In genomic region chr1:59683926-59684818, GRCm38 (mm10) we compare ENCODE assay signal across 8 mouse cellular contexts. TPM values are rescaled to one million over a fixed set of nuclear protein-coding genes. Genes with fewer than 3 reads are reported as not detected.
A peak's percentile ranks its signal among the peaks of the same experiment; 100 is the strongest.
DNase-seq lines count a peak whose midpoint lies in the region; ATAC-seq and TF ChIP-seq lines count a peak whose summit lies in the region.

No protein-coding gene starts in this region.

- no peaks in the 10 kb centered on the region for H3K9me3 ChIP-seq in forebrain, embryonic 16.5 days (ENCODE audit: control insufficient read depth, low read length)
- no peaks in the 10 kb centered on the region for H3K9me3 ChIP-seq in intestine, embryonic 14.5 days (ENCODE audit: control insufficient read depth, low read length)
- H3K9me3 ChIP-seq in limb, embryonic 15.5 days, result no peaks in the 10 kb centered on the region

- DNase-seq in left cerebral cortex, adult 11 months (ENCODE audit: low spot score), result peak; percentile 22
- DNase-seq in left cerebral cortex, postnatal 4 days, result no peak
- peak; percentile 79 for DNase-seq in intestine, embryonic 14.5 days (ENCODE audit: low spot score)
- DNase-seq in naive thymus-derived CD4-positive, alpha-beta T cell, adult 2 months (ENCODE audit: low read depth), result peak; percentile 40
- peak; percentile 18 to 20 for DNase-seq in thymus, postnatal 36 days

- no peaks in the 10 kb centered on the region for H3K36me3 ChIP-seq in forebrain, embryonic 16.5 days (ENCODE audit: control insufficient read depth, insufficient read depth)
- 0 out of 2 replicates have a peak, but pooled peaks cover under 1% of the 10 kb centered on the region for H3K36me3 ChIP-seq in intestine, embryonic 14.5 days (ENCODE audit: control insufficient read depth, insufficient read depth, low read length)
- no peaks in the 10 kb centered on the region for H3K36me3 ChIP-seq in limb, embryonic 15.5 days

- peaks cover 7% of the 10 kb centered on the region; the same call in 1 of the 2 replicates for H3K27me3 ChIP-seq in forebrain, embryonic 16.5 days (replicated peaks; ENCODE audit: control insufficient read depth, insufficient read depth, low read length)
- no peaks in the 10 kb centered on the region for H3K27me3 ChIP-seq in intestine, embryonic 14.5 days (replicated peaks; ENCODE audit: control insufficient read depth, insufficient read depth, low read length)
- no peaks in the 10 kb centered on the region for H3K27me3 ChIP-seq in limb, embryonic 15.5 days

- H3K4me3 ChIP-seq in bone marrow macrophage, adult 2 months (ENCODE audit: insufficient read depth, low read length), result peak overlapping the region; percentile 41
- peak overlapping the region; percentile 98 for H3K4me3 ChIP-seq in forebrain, embryonic 16.5 days (replicated peaks; ENCODE audit: low read length)
- peak overlapping the region; percentile 99 for H3K4me3 ChIP-seq in intestine, embryonic 14.5 days (ENCODE audit: low read depth, low read length)
- peak overlapping the region; percentile 84 for H3K4me3 ChIP-seq in limb, embryonic 15.5 days

- no peak for TF ChIP-seq CTCF in bone marrow macrophage, adult 2 months (IDR thresholded peaks at IDR 0.05; ENCODE audit: low read depth, low read length)

- H3K27ac ChIP-seq in bone marrow macrophage, adult 2 months (ENCODE audit: insufficient read depth, low read depth, low read length), result peak overlapping the region; percentile 44
- no peak overlapping the region for H3K27ac ChIP-seq in forebrain, embryonic 16.5 days (ENCODE audit: low read length)
- peak overlapping the region; percentile 73 for H3K27ac ChIP-seq in intestine, embryonic 14.5 days (ENCODE audit: low read depth)
- peak overlapping the region; percentile 81 for H3K27ac ChIP-seq in limb, embryonic 15.5 days

- WGBS in forebrain, embryonic 16.5 days, result 10% methylated on average over 11 of the region's 11 CpGs
- 10% methylated on average over 11 of the region's 11 CpGs for WGBS in intestine, embryonic 14.5 days
- WGBS in limb, embryonic 15.5 days, result 7% methylated on average over 11 of the region's 11 CpGs

- intact Hi-C loops in left cerebral cortex, postnatal 4 days (cut with DNase I), result no loop called here

- TF ChIP-seq POLR2A in bone marrow macrophage, adult 2 months (IDR thresholded peaks at IDR 0.05; ENCODE audit: borderline replicate concordance, low read depth, low read length), result no peak

- peaks cover 2% of the 10 kb centered on the region; the same call in 1 of the 2 replicates for H3K4me1 ChIP-seq in bone marrow macrophage, adult 2 months (ENCODE audit: control insufficient read depth, insufficient read depth, low read length)
- H3K4me1 ChIP-seq in forebrain, embryonic 16.5 days (replicated peaks; ENCODE audit: control insufficient read depth, insufficient read depth, low read length), result peaks cover 19% of the 10 kb centered on the region
- peaks cover 7% of the 10 kb centered on the region for H3K4me1 ChIP-seq in intestine, embryonic 14.5 days (replicated peaks; ENCODE audit: control insufficient read depth, insufficient read depth, low read length)
- peaks cover 17% of the 10 kb centered on the region for H3K4me1 ChIP-seq in limb, embryonic 15.5 days

- peak overlapping the region; percentile 31; the same call in 1 of the 2 replicates for H3K9ac ChIP-seq in forebrain, embryonic 16.5 days (replicated peaks; ENCODE audit: low read depth, low read length)
- H3K9ac ChIP-seq in intestine, embryonic 14.5 days (ENCODE audit: low read length), result peak overlapping the region; percentile 54
- no peak overlapping the region for H3K9ac ChIP-seq in limb, embryonic 15.5 days

- H3K4me2 ChIP-seq in forebrain, embryonic 16.5 days (ENCODE audit: low read length), result peak overlapping the region; percentile 82
- H3K4me2 ChIP-seq in intestine, embryonic 14.5 days (ENCODE audit: low read length), result peak overlapping the region; percentile 88
- peak overlapping the region; percentile 69 for H3K4me2 ChIP-seq in limb, embryonic 15.5 days

- ATAC-seq in forebrain, embryonic 16.5 days, result peak; percentile 49; the same call in 1 of the 2 replicates
- peak; percentile 51; the same call in 1 of the 2 replicates for ATAC-seq in intestine, embryonic 14.5 days (replicated peaks; ENCODE audit: low FRiP score, low TSS enrichment, low read depth)
- ATAC-seq in limb, embryonic 15.5 days (ENCODE audit: insufficient number of reproducible peaks, low FRiP score, low TSS enrichment, low read depth), result no peak

RNA-seq across cellular contexts. Expression of gene Nop58, which starts 0.6 kb away (rescaled TPM):
- 100 to 1,000 TPM in 1 of 2 experiments, 10 to 100 TPM in 1; 96.8 to 112 TPM for total RNA-seq in left cerebral cortex, postnatal 4 days (2021)
- polyA plus RNA-seq in bone marrow macrophage, adult 2 months (2012; ENCODE audit: insufficient read depth, insufficient read length, missing spikeins), result 25.5 and 39.8 TPM in 2 replicates
- polyA plus RNA-seq in forebrain, embryonic 16.5 days (2015; fragmentation: Nextera tagmentation; extraction: Ambion mirVana), result 172 and 181 TPM in 2 replicates
- polyA plus RNA-seq in intestine, embryonic 14.5 days (2014; fragmentation: Nextera tagmentation; extraction: Ambion mirVana), result 256 and 268 TPM in 2 replicates
- polyA plus RNA-seq in limb, embryonic 15.5 days (2015; fragmentation: Nextera tagmentation; extraction: Ambion mirVana), result 216 and 225 TPM in 2 replicates

RNA-seq across cellular contexts. Expression of gene Sumo1, which starts 13.5 kb away (rescaled TPM):
- total RNA-seq in left cerebral cortex, postnatal 4 days (2021), result 100 to 1,000 TPM; 104 to 111 TPM
- 176 and 195 TPM in 2 replicates for polyA plus RNA-seq in bone marrow macrophage, adult 2 months (2012; ENCODE audit: insufficient read depth, insufficient read length, missing spikeins)
- polyA plus RNA-seq in forebrain, embryonic 16.5 days (2015; fragmentation: Nextera tagmentation; extraction: Ambion mirVana), result 406 and 423 TPM in 2 replicates
- 371 and 397 TPM in 2 replicates for polyA plus RNA-seq in intestine, embryonic 14.5 days (2014; fragmentation: Nextera tagmentation; extraction: Ambion mirVana)
- 328 and 365 TPM in 2 replicates for polyA plus RNA-seq in limb, embryonic 15.5 days (2015; fragmentation: Nextera tagmentation; extraction: Ambion mirVana)

Comparison
In these comparisons a context has a peak if more than half of its experiments do, and no peak if none do; other contexts are left out.
1. H3K4me3 ChIP-seq: peak in every context shown above with its lines; median percentile 99 in intestine, embryonic 14.5 days; 98 in forebrain, embryonic 16.5 days; 84 in limb, embryonic 15.5 days; 41 in bone marrow macrophage, adult 2 months.